Mouse (Mus musculus): ENCODE measurements around the gene Pold2. TPM values are rescaled to one million over a fixed set of nuclear protein-coding genes. Genes with fewer than 3 reads are reported as not detected.

Pold2 gene
- polyA plus RNA-seq, 1 experiment from 2014 or later, result 105 TPM

DNA sequence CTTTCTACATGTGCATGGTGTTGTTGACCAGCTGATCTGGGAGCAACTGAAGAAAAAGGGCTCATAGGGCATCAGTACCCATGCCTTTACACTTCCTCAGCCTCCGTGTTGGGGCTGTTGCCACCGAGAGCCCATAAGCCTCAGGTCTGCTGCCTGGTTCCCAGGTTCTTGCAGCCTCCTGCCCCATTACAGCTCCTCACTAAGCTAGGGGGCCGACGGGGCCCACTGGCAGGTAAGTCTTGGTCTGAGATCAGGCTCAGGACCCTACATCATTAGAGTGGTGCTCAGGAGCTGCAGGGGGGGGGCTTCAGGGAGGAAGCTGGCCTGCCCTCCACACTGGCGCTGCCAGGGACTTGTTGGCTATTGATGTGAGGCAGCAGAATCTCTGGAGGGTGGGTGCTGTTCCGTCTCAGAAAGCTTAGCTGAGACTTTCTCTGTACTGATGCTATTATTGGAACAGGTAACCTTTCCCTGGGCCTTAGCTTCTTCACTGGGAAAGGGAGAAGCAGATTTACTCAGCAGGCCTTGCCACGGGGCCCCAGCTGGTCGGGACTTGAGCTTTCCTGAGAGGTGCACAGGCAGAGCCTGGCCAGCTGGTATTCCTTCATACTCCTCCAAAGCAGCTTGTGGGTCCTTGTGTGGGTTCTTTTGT is 21.5 kb downstream of the Pold2 start:
- WGBS (ENCODE audit: insufficient replicate concordance), result 71% methylated on average over 8 of the region's 8 CpGs
- ATAC-seq, result no peak
- H3K9me3 ChIP-seq (replicated peaks), result peaks cover 3% of the 10 kb centered on the region; the same call in 1 of the 2 replicates

DNA sequence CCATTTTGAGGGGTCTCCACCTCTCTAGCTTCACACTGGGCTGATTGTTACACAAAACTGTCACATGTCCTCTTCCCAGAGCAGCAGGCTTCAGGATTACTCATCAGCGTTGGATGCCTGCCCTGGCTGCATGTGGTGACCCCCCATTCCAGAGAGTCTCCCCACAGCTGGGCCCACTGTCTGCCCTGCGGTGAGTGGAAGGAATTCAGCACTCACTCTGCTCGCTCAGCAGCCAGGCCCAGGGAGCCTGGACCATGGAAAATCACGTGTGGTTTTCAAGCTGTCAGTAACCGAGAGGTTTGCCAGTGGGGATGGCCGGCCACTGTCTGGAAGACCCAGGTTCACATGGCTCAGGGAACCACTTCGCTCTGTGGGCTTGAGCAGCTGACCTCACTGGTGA is 22.2 kb downstream of the Pold2 start:
- Histone ChIP-seq H3K4me2 (no peak overlapping the region), H3K4me1 (peaks cover 5% of the 10 kb centered on the region; the same call in 1 of the 2 replicates), H3K9ac (no peak overlapping the region), H3K36me3 (no peaks in the 10 kb centered on the region), H3K4me3 (no peak overlapping the region), H3K27ac (no peak overlapping the region), H3K9me3 (replicated peaks) (peaks cover 3% of the 10 kb centered on the region; the same call in 1 of the 2 replicates), H3K27me3 (replicated peaks) (peaks cover 26% of the 10 kb centered on the region)
- WGBS (ENCODE audit: insufficient replicate concordance), result 42% methylated on average over 7 of the region's 7 CpGs
- no peak for ATAC-seq

More for the DNA sequence above, 21.5 kb downstream of the Pold2 start:
- Histone ChIP-seq H3K27ac (no peak overlapping the region), H3K4me3 (no peak overlapping the region), H3K36me3 (no peaks in the 10 kb centered on the region), H3K4me2 (no peak overlapping the region), H3K9ac (no peak overlapping the region), H3K4me1 (peaks cover 9% of the 10 kb centered on the region), H3K27me3 (replicated peaks) (peaks cover 33% of the 10 kb centered on the region)

DNA sequence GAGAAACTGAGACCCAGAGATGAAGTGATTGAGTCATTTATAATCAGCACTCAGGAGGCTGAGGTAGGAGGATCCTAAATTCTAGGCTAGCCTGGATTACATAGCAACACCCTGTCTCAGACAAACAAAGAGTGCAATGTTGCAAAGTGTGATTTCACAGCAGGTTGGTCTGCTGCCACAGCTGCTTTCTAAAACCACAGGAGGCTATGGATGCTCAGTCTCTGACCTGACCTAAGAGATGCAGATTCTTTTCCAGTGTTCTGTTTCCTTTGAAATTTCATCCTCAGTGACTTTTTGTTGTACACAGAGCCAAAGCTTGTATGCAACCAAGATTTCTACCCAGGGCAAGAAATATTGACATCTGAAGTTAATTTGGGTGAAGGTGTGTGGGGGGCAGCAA is 22.6 kb downstream of the Pold2 start:
- Histone ChIP-seq H3K9ac (no peak overlapping the region), H3K36me3 (no peaks in the 10 kb centered on the region), H3K9me3 (replicated peaks) (peaks cover 3% of the 10 kb centered on the region; the same call in 1 of the 2 replicates), H3K4me1 (0 out of 2 replicates have a peak, but pooled peaks cover 3% of the 10 kb centered on the region), H3K4me3 (no peak overlapping the region), H3K4me2 (no peak overlapping the region), H3K27ac (no peak overlapping the region), H3K27me3 (replicated peaks) (peaks cover 21% of the 10 kb centered on the region)
- ATAC-seq, result no peak

DNA sequence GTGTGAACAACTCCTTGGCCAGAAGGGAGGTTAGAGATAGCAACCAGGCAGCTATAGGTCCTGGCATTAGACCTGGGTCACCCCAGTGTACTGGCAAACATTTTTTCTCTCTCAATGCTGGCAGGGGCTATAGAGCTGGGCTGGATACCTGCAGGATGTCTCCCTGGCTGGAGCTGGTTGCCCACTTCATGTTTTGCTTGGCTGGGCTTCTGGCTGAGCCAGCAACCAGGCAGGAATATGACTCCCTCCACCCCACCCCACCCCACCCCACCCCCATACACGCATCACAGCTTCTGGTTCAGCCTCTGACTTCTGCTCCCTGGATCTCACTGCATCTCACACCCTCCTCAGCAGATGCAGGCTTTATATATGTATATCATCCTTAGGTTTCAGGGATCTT is 25.8 kb downstream of the Pold2 start:
- H3K9me3 ChIP-seq (replicated peaks), result no peaks in the 10 kb centered on the region
- 0 out of 2 replicates have a peak, but pooled peaks cover 3% of the 10 kb centered on the region for H3K4me1 ChIP-seq
- no peaks in the 10 kb centered on the region for H3K36me3 ChIP-seq
- H3K27me3 ChIP-seq (replicated peaks), result peaks cover 9% of the 10 kb centered on the region; the same call in 1 of the 2 replicates
- H3K4me3 ChIP-seq, result no peak overlapping the region
- no peak for ATAC-seq
- 32% methylated on average over 1 of the region's 1 CpGs for WGBS (ENCODE audit: insufficient replicate concordance)
- no peak overlapping the region for H3K9ac ChIP-seq
- H3K4me2 ChIP-seq, result no peak overlapping the region
- H3K27ac ChIP-seq, result no peak overlapping the region

DNA sequence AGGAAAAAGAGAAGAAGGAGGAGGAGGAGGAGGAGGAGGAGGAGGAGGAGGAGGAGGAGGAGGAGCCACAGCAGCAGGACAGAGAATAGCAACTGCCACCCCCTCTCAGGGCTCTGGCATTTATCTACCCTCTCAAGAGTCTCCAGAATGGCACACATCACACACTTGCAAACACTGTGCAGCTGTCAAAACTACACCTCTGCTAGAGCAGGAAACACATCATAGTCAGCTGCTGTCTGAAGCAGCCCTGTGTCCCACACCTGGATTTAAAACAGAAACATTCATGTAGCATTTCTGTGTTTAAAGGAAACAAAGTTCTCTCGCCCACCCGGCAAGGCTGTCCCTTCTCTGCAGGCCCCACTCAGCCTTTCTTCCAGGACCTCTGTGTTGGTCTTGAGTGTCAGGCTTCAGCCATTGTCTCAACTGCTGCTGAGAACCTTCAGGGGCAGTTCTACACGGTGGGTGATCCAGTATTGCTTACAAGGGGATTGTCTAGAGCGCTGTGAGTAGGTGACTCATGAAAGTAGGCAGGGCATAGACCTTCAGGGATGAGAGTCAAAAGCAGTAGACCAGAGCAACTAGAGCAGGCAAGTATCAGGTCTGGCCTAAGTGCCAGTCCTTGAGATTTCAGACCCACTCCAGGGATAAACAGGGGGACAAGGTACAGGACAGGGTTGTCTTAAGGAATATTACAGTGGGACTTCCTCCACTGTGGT is 26.9 kb downstream of the Pold2 start:
- H3K27me3 ChIP-seq (replicated peaks), result peaks cover 3% of the 10 kb centered on the region; the same call in 1 of the 2 replicates
- no peak overlapping the region for H3K4me2 ChIP-seq
- H3K36me3 ChIP-seq, result no peaks in the 10 kb centered on the region
- H3K4me3 ChIP-seq, result no peak overlapping the region
- no peaks in the 10 kb centered on the region for H3K9me3 ChIP-seq (replicated peaks)
- H3K4me1 ChIP-seq, result 0 out of 2 replicates have a peak, but pooled peaks cover 3% of the 10 kb centered on the region
- no peak overlapping the region for H3K9ac ChIP-seq
- H3K27ac ChIP-seq, result no peak overlapping the region
- ATAC-seq, result no peak
- 57% methylated on average over 4 of the region's 4 CpGs for WGBS (ENCODE audit: insufficient replicate concordance)

DNA sequence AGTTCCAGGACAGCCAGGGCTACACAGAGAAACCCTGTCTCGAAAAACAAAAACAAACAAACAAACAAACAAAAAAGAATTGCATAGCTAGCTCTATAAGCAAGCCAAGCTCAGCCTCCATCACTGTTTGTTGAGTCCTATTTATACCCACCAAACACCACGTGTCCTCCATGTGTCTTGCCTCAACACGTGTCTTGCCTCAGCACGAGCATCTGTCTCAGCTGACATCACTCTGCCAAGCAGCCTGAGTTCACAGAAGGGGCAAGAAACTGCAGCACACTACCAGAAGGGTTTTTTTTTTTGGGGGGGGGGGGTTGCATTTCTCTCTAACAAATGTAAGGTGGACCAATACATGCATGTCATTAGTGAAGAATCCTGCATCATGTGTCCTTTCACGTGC is 27.6 kb downstream of the Pold2 start:
- 50% methylated on average over 5 of the region's 5 CpGs for WGBS (ENCODE audit: insufficient replicate concordance)
- no peaks in the 10 kb centered on the region for H3K9me3 ChIP-seq (replicated peaks)
- no peak overlapping the region for H3K27ac ChIP-seq
- ATAC-seq, result no peak
- no peaks in the 10 kb centered on the region for H3K36me3 ChIP-seq
- 0 out of 2 replicates have a peak, but pooled peaks cover 3% of the 10 kb centered on the region for H3K4me1 ChIP-seq
- H3K9ac ChIP-seq, result no peak overlapping the region
- H3K4me3 ChIP-seq, result no peak overlapping the region
- H3K27me3 ChIP-seq (replicated peaks), result no peaks in the 10 kb centered on the region; the same call in 1 of the 2 replicates
- no peak overlapping the region for H3K4me2 ChIP-seq

DNA sequence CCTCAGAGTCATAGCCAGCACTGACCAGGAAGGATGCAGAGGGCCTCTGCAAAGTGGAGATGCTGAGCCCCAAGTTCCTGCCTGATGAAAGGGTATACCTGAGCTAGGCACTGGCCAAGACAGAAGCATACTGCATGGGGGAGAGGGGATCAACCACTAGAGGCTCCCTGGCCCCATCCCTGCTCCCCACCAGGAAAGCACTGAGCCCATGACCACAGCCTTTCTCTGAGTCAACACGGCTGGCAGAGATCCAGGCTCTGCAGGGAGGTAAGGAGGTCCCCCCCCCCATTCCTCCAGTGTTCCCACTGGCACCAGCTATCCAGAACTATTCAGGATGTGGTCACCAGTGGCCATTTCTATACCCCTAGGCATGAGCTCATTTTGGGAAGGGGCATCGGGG is 28.8 kb downstream of the Pold2 start:
- no peak overlapping the region for H3K4me3 ChIP-seq
- ATAC-seq, result no peak
- WGBS (ENCODE audit: insufficient replicate concordance), result 51% methylated on average over 2 of the region's 2 CpGs
- 0 out of 2 replicates have a peak, but pooled peaks cover 3% of the 10 kb centered on the region for H3K4me1 ChIP-seq
- no peak overlapping the region for H3K4me2 ChIP-seq
- no peaks in the 10 kb centered on the region for H3K36me3 ChIP-seq
- no peaks in the 10 kb centered on the region for H3K9me3 ChIP-seq (replicated peaks)
- no peak overlapping the region for H3K9ac ChIP-seq
- no peak overlapping the region for H3K27ac ChIP-seq
- H3K27me3 ChIP-seq (replicated peaks), result no peaks in the 10 kb centered on the region; the same call in 1 of the 2 replicates

DNA sequence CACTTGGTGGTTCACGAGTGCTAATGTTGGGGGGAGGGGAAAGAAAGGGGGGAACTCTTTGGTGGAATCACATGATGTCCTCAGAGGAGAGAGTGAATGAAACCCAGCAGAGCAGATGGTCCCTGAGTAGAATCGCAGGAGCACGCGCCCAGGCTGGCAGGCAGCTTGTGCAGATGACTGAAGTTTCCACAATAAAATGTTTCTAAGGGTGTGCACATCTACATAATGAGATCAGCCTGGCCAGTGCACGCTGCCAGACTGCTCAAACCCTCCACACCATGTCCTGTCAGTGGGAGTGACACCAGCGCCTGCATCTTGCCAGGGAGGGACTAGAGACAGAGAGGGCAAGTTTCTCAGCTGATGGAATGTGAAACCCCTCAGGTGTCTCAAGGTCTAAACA is 29.4 kb downstream of the Pold2 start:
- no peak overlapping the region for H3K9ac ChIP-seq
- H3K4me3 ChIP-seq, result no peak overlapping the region
- 0 out of 2 replicates have a peak, but pooled peaks cover 2% of the 10 kb centered on the region for H3K9me3 ChIP-seq (replicated peaks)
- no peak overlapping the region for H3K27ac ChIP-seq
- 59% methylated on average over 6 of the region's 6 CpGs for WGBS (ENCODE audit: insufficient replicate concordance)
- H3K36me3 ChIP-seq, result no peaks in the 10 kb centered on the region
- ATAC-seq, result no peak
- no peaks in the 10 kb centered on the region; the same call in 1 of the 2 replicates for H3K27me3 ChIP-seq (replicated peaks)
- 0 out of 2 replicates have a peak, but pooled peaks cover 3% of the 10 kb centered on the region for H3K4me1 ChIP-seq
- H3K4me2 ChIP-seq, result no peak overlapping the region

DNA sequence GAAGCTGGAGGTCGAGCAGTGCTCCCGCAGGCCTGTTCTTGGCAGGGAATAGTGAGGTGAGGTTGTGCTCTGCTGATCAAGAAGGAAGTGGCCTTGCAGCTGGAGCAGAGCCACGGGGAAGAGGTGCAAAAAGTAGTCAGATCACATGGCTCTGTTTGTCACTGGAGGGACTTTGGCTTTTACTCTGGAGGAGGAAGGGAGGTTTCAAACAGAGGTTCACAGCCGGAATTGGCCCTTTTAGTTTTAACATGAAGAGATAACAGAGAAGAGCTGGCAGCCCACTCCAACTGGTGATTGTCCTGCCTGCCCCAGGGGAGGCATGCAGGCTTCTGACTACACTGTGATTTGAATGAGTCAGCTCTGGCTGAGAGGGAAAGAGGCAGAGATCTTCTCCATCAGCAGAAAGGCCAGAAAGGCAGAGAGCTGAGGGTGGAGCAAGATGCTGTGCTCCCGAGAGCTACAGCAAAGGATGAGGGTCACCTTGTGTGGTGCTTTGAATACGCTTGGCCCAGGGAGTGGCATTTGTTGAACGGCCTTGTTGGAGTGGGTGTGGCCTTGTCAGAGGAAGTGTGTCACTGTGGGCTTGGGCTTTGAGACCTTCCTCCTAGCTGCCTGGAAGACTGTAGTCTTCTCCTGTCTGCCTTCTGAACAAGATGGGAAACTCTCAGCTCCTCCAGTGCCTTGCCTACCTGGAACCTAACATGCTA is 31.3 kb downstream of the Pold2 start:
- Histone ChIP-seq H3K27me3 (replicated peaks) (no peaks in the 10 kb centered on the region), H3K36me3 (no peaks in the 10 kb centered on the region), H3K4me1 (0 out of 2 replicates have a peak, but pooled peaks cover 3% of the 10 kb centered on the region), H3K27ac (no peak overlapping the region), H3K4me3 (no peak overlapping the region), H3K9ac (no peak overlapping the region), H3K9me3 (replicated peaks) (0 out of 2 replicates have a peak, but pooled peaks cover 2% of the 10 kb centered on the region), H3K4me2 (no peak overlapping the region)
- ATAC-seq, result no peak
- WGBS (ENCODE audit: insufficient replicate concordance), result 47% methylated on average over 7 of the region's 7 CpGs

DNA sequence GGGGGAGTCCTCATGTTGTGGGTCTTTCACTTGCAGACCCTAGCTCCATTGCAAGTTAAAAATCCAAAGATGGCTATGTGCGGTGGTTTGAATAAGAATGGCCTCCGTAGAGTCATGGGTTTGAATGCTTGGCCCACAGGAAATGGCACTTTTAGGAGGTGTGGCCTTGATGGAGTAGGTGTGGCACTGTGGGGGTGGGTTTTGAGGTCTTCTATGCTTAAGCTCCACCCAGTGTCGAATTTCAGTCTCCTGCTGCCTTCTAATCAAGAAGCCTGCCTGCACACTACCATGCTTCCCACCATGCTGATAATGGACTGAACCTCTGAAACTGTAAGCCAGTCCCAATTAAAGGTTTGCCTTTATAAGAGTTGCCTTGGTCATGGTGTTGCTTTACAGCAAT is 35.0 kb downstream of the Pold2 start:
- Histone ChIP-seq H3K4me1 (no peaks in the 10 kb centered on the region), H3K27me3 (replicated peaks) (no peaks in the 10 kb centered on the region), H3K36me3 (no peaks in the 10 kb centered on the region), H3K4me3 (no peak overlapping the region), H3K9ac (no peak overlapping the region), H3K4me2 (no peak overlapping the region), H3K27ac (no peak overlapping the region), H3K9me3 (replicated peaks) (0 out of 2 replicates have a peak, but pooled peaks cover 2% of the 10 kb centered on the region)
- 72% methylated on average over 3 of the region's 3 CpGs for WGBS (ENCODE audit: insufficient replicate concordance)
- ATAC-seq, result no peak

DNA sequence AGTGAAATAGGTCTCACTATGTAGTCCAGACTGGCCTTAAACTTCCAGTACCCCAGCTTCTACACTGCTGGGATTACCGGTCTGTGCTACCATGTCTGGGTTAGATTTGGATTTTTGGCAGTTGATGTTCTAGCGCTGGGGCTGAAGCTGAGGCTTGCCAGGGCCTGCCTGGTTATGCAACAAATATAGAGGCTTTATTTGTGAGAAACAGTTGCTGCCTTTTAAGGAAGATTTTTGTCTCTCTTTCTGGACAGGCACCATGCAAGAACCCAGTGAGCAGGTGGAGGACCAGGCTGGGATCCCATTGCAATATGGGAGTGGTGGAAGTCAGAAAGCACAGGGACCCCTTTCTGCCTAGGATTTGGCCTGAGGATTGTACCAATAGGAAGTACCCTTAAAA is 36.3 kb downstream of the Pold2 start:
- no peak overlapping the region for H3K4me3 ChIP-seq
- H3K4me2 ChIP-seq, result no peak overlapping the region
- H3K4me1 ChIP-seq, result peaks cover 7% of the 10 kb centered on the region
- H3K27ac ChIP-seq, result no peak overlapping the region
- 0 out of 2 replicates have a peak, but pooled peaks cover 2% of the 10 kb centered on the region for H3K9me3 ChIP-seq (replicated peaks)
- WGBS (ENCODE audit: insufficient replicate concordance), result 79% methylated on average over 2 of the region's 2 CpGs
- no peaks in the 10 kb centered on the region for H3K27me3 ChIP-seq (replicated peaks)
- H3K9ac ChIP-seq, result no peak overlapping the region
- H3K36me3 ChIP-seq, result no peaks in the 10 kb centered on the region
- ATAC-seq, result no peak

DNA sequence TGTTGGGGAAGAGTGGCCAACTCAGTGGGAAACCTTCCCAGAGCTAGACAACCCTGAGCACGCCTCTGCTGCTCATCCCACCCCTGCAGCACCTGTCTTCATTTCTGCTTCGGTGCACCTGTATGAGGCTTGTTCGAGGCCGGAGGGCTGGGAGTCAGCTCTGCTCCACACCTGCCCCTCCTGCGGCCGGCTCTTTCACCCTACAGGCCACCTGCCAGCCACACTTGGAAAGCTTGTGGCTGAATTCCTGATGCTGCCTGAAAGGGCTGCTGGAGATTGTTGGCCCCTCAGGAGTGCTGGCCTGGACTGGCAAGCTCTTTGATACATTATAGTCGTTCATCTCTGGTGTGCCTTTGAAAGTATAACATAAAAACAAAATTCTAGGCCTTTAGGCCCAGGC is 37.7 kb downstream of the Pold2 start:
- Histone ChIP-seq H3K36me3 (no peaks in the 10 kb centered on the region), H3K4me1 (peaks cover 13% of the 10 kb centered on the region), H3K27ac (no peak overlapping the region), H3K27me3 (replicated peaks) (no peaks in the 10 kb centered on the region), H3K9ac (no peak overlapping the region), H3K4me3 (no peak overlapping the region), H3K4me2 (no peak overlapping the region), H3K9me3 (replicated peaks) (0 out of 2 replicates have a peak, but pooled peaks cover 2% of the 10 kb centered on the region)
- 77% methylated on average over 7 of the region's 7 CpGs for WGBS (ENCODE audit: insufficient replicate concordance)
- no peak for ATAC-seq
